Mouse (Mus musculus): ENCODE data around the gene Apaf1. TPM values are rescaled to one million over a fixed set of nuclear protein-coding genes. Genes with fewer than 3 reads are reported as not detected.
A peak's percentile ranks its signal among the peaks of the same experiment; 100 is the strongest.

Apaf1 gene
- polyA plus RNA-seq, 1 experiment from 2014 or later, result 32.1 TPM

DNA sequence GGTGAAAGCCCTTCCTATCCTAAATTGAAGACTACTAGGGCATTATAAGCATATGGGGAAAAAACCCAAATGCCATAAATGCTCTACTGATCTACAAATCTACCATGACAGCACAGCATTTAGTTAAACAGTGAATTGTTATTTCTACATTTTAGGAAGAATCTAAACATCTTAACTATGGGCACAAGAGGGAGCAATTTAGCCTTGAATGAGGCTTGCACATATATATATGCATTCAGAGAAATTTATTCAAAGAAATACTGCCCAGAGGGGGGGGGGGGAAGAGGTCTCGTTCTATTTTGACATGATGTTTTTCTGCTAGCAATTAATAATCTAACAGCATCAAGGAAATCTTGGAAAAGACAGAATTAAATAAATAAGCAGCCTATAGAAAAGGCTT lies 10.8 kb downstream of the Apaf1 start:
- Histone ChIP-seq H3K4me3 (ENCODE audit: low read depth, low read length) (no peak overlapping the region), H3K36me3 (replicated peaks; ENCODE audit: control insufficient read depth, insufficient read depth, low read depth, low read length) (no peaks in the 10 kb centered on the region; the same call in 1 of the 2 replicates)
- whole genome bisulfite sequencing, result 77% methylated on average over 1 of the region's 1 CpGs

DNA sequence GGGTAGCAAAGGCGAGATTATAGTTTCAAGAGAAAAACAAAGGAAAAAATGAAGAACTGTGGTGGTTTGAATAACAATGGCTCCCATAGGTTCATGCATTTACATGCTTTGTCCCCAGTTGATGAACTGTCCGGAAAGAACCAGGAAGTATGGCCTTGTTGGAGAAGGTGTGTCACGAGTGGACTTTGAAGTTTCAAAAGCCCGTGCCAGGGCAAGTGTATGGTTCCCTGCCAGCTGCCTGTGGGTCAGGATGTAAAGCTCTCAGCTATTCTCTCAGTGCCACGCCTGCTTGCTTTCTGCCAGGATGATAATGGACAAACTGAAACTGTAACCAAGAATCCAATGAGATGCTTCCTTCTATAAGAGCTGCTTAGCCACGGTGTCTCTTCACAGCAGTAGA lies 20.2 kb downstream of the Apaf1 start:
- no peak for DNase-seq (ENCODE audit: low spot score)
- H3K27ac ChIP-seq (replicated peaks; ENCODE audit: low read depth, low read length), result no peak overlapping the region
- no peaks in the 10 kb centered on the region for H3K9me3 ChIP-seq (replicated peaks; ENCODE audit: control insufficient read depth, low read length)
- H3K9ac ChIP-seq (replicated peaks; ENCODE audit: low read length), result no peak overlapping the region
- no peak overlapping the region for H3K4me2 ChIP-seq (ENCODE audit: low read depth, low read length)
- ATAC-seq (replicated peaks; ENCODE audit: insufficient number of reproducible peaks, low FRiP score, low TSS enrichment, low read depth), result no peak
- no peak overlapping the region for H3K4me3 ChIP-seq (ENCODE audit: low read depth, low read length)
- H3K27me3 ChIP-seq (ENCODE audit: control insufficient read depth, insufficient read depth, low read length), result no peaks in the 10 kb centered on the region
- H3K36me3 ChIP-seq (replicated peaks; ENCODE audit: control insufficient read depth, insufficient read depth, low read depth, low read length), result peaks cover 5% of the 10 kb centered on the region
- 92% methylated on average over 6 of the region's 6 CpGs for WGBS
- no peaks in the 10 kb centered on the region for H3K4me1 ChIP-seq (ENCODE audit: control insufficient read depth, insufficient read depth, low read length)

More for the DNA sequence above, 10.8 kb downstream of the Apaf1 start:
- Histone ChIP-seq H3K4me1 (ENCODE audit: control insufficient read depth, insufficient read depth, low read length) (no peaks in the 10 kb centered on the region), H3K4me2 (ENCODE audit: low read depth, low read length) (no peak overlapping the region), H3K9ac (replicated peaks; ENCODE audit: low read length) (no peak overlapping the region), H3K27me3 (ENCODE audit: control insufficient read depth, insufficient read depth, low read length) (no peaks in the 10 kb centered on the region), H3K27ac (replicated peaks; ENCODE audit: low read depth, low read length) (no peak overlapping the region), H3K9me3 (replicated peaks; ENCODE audit: control insufficient read depth, low read length) (no peaks in the 10 kb centered on the region)
- ATAC-seq (replicated peaks; ENCODE audit: insufficient number of reproducible peaks, low FRiP score, low TSS enrichment, low read depth) (no peak), DNase-seq (ENCODE audit: low spot score) (peak; percentile 27)

DNA sequence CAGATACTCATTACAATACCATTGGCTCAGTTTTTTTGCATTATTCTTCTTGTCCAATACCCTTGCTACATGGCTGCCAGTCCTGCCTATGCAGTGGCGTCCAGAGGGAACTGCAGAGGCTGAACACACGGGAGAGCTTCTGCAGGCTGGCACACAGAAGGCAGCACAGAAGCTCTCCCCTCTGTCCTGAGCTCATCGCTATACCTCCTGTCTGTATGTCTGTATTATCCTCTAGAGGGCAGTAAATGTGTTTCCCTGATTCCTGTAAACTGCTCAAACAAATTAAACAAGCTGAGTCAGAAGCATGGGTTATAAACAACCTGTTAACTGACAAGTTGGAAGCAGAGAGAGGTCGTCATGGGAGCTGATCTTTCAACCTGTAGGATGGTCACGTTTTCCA lies 21.8 kb downstream of the Apaf1 start:
- DNase-seq (ENCODE audit: low spot score) (peak; percentile 19), ATAC-seq (replicated peaks; ENCODE audit: insufficient number of reproducible peaks, low FRiP score, low TSS enrichment, low read depth) (no peak)
- Histone ChIP-seq H3K9ac (replicated peaks; ENCODE audit: low read length) (no peak overlapping the region), H3K4me2 (ENCODE audit: low read depth, low read length) (no peak overlapping the region), H3K36me3 (replicated peaks; ENCODE audit: control insufficient read depth, insufficient read depth, low read depth, low read length) (no peaks in the 10 kb centered on the region; the same call in 1 of the 2 replicates), H3K9me3 (replicated peaks; ENCODE audit: control insufficient read depth, low read length) (no peaks in the 10 kb centered on the region), H3K27me3 (ENCODE audit: control insufficient read depth, insufficient read depth, low read length) (no peaks in the 10 kb centered on the region), H3K27ac (replicated peaks; ENCODE audit: low read depth, low read length) (no peak overlapping the region), H3K4me1 (ENCODE audit: control insufficient read depth, insufficient read depth, low read length) (no peaks in the 10 kb centered on the region), H3K4me3 (ENCODE audit: low read depth, low read length) (no peak overlapping the region)
- 44% methylated on average over 5 of the region's 5 CpGs for WGBS

DNA sequence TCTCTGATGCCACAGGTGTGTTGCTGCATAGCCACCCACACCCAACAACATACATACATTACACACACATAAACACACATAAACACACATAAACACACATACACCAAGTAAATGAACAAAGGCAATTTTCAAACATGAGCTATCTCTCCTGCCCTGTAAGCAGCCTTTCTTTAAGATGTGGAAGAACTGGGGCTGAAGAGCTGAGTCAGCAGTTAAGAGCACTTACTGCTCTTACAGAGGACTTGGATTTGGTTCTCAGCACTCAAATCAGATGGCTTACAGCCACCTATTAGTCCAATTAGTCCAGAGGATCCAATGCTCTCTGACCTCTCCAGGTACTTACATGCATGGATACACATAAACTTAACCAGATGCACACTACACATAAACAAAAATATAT lies 29.8 kb downstream of the Apaf1 start:
- no peaks in the 10 kb centered on the region for H3K36me3 ChIP-seq (replicated peaks; ENCODE audit: control insufficient read depth, insufficient read depth, low read depth, low read length)
- ATAC-seq (replicated peaks; ENCODE audit: insufficient number of reproducible peaks, low FRiP score, low TSS enrichment, low read depth), result no peak

DNA sequence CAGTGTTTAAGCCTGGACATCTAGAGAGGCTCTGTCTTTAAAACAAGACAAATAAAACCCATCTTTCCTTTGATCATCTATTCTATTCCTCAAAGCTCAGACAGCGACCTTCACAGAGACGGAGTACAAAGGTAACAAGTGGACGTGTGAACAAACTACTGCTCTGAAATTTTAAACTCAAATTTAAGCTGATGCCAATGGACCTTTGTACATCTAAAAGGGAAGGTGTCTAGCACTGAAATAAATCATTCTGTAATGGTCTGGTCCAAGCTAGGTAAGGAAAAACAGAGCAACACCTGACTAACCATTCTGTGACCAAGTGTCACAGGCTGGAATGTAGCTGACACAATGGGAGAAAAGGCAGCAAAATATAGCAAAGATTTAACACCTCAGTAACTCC lies 31.4 kb downstream of the Apaf1 start:
- Histone ChIP-seq H3K4me2 (ENCODE audit: low read depth, low read length) (no peak overlapping the region), H3K9me3 (replicated peaks; ENCODE audit: control insufficient read depth, low read length) (no peaks in the 10 kb centered on the region), H3K27me3 (ENCODE audit: control insufficient read depth, insufficient read depth, low read length) (no peaks in the 10 kb centered on the region), H3K4me3 (ENCODE audit: low read depth, low read length) (no peak overlapping the region), H3K4me1 (ENCODE audit: control insufficient read depth, insufficient read depth, low read length) (no peaks in the 10 kb centered on the region), H3K27ac (replicated peaks; ENCODE audit: low read depth, low read length) (no peak overlapping the region), H3K36me3 (replicated peaks; ENCODE audit: control insufficient read depth, insufficient read depth, low read depth, low read length) (no peaks in the 10 kb centered on the region), H3K9ac (replicated peaks; ENCODE audit: low read length) (no peak overlapping the region)
- 98% methylated on average over 3 of the region's 3 CpGs for WGBS
- ATAC-seq (replicated peaks; ENCODE audit: insufficient number of reproducible peaks, low FRiP score, low TSS enrichment, low read depth), result no peak
- DNase-seq (ENCODE audit: low spot score), result no peak

More for the DNA sequence above, 29.8 kb downstream of the Apaf1 start:
- Histone ChIP-seq H3K4me3 (ENCODE audit: low read depth, low read length) (no peak overlapping the region), H3K4me2 (ENCODE audit: low read depth, low read length) (no peak overlapping the region), H3K27ac (replicated peaks; ENCODE audit: low read depth, low read length) (no peak overlapping the region), H3K9ac (replicated peaks; ENCODE audit: low read length) (no peak overlapping the region), H3K4me1 (ENCODE audit: control insufficient read depth, insufficient read depth, low read length) (no peaks in the 10 kb centered on the region), H3K27me3 (ENCODE audit: control insufficient read depth, insufficient read depth, low read length) (no peaks in the 10 kb centered on the region), H3K9me3 (replicated peaks; ENCODE audit: control insufficient read depth, low read length) (no peaks in the 10 kb centered on the region)
- DNase-seq (ENCODE audit: low spot score), result no peak

DNA sequence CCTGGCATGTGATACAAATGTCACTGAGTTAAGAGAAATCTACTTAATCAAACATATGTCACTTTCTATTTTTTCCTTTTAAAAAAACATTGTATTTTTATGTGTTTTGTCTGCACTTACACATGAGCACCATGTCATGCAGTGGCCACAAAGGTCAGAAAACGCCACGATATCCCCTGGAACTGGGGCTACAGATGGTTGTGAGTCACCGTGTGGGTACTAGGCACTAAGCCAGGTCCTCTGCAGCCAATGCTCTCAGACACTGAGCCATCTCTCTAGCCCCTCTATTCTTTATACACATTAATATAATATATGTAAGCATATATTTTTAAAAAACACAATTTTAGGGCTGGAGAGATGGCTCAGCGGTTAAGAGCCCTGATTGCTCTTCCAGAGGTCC lies 32.9 kb downstream of the Apaf1 start:
- no peaks in the 10 kb centered on the region for H3K36me3 ChIP-seq (replicated peaks; ENCODE audit: control insufficient read depth, insufficient read depth, low read depth, low read length)
- H3K27ac ChIP-seq (replicated peaks; ENCODE audit: low read depth, low read length), result no peak overlapping the region
- no peak for DNase-seq (ENCODE audit: low spot score)

DNA sequence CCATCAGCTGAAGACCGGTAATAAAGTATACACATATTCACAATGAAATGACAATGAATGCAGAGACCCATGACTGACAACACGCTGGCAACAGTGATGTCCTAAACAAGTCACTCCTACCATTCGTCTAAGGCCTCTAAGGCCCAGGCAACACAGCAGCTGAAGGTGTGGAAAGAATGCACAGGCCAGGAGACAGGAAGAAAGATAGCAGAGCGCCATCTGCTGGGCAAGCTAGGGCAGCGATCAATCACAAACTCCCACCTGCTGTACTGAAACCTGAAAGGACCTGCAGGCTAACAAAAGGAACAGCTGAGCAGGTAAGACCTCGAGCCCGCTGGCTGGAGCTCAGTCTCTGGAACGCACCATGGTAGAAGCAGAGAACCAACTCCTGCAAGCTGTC lies 48.6 kb downstream of the Apaf1 start:
- DNase-seq (ENCODE audit: low spot score), result peak; percentile 73
- Histone ChIP-seq H3K4me1 (ENCODE audit: control insufficient read depth, insufficient read depth, low read length) (no peaks in the 10 kb centered on the region), H3K36me3 (replicated peaks; ENCODE audit: control insufficient read depth, insufficient read depth, low read depth, low read length) (no peaks in the 10 kb centered on the region; the same call in 1 of the 2 replicates), H3K27ac (replicated peaks; ENCODE audit: low read depth, low read length) (no peak overlapping the region), H3K9ac (replicated peaks; ENCODE audit: low read length) (no peak overlapping the region), H3K27me3 (ENCODE audit: control insufficient read depth, insufficient read depth, low read length) (no peaks in the 10 kb centered on the region), H3K4me2 (ENCODE audit: low read depth, low read length) (no peak overlapping the region), H3K4me3 (ENCODE audit: low read depth, low read length) (no peak overlapping the region), H3K9me3 (replicated peaks; ENCODE audit: control insufficient read depth, low read length) (no peaks in the 10 kb centered on the region)
- WGBS, result 23% methylated on average over 8 of the region's 8 CpGs
- 0 out of 2 replicates have a peak, but pooled peaks have one; percentile 32 for ATAC-seq (replicated peaks; ENCODE audit: insufficient number of reproducible peaks, low FRiP score, low TSS enrichment, low read depth)

More for the DNA sequence above, 32.9 kb downstream of the Apaf1 start:
- Histone ChIP-seq H3K4me3 (ENCODE audit: low read depth, low read length) (no peak overlapping the region), H3K9ac (replicated peaks; ENCODE audit: low read length) (no peak overlapping the region), H3K27me3 (ENCODE audit: control insufficient read depth, insufficient read depth, low read length) (no peaks in the 10 kb centered on the region), H3K9me3 (replicated peaks; ENCODE audit: control insufficient read depth, low read length) (no peaks in the 10 kb centered on the region), H3K4me1 (ENCODE audit: control insufficient read depth, insufficient read depth, low read length) (no peaks in the 10 kb centered on the region), H3K4me2 (ENCODE audit: low read depth, low read length) (no peak overlapping the region)
- 91% methylated on average over 4 of the region's 4 CpGs for WGBS
- no peak for ATAC-seq (replicated peaks; ENCODE audit: insufficient number of reproducible peaks, low FRiP score, low TSS enrichment, low read depth)

DNA sequence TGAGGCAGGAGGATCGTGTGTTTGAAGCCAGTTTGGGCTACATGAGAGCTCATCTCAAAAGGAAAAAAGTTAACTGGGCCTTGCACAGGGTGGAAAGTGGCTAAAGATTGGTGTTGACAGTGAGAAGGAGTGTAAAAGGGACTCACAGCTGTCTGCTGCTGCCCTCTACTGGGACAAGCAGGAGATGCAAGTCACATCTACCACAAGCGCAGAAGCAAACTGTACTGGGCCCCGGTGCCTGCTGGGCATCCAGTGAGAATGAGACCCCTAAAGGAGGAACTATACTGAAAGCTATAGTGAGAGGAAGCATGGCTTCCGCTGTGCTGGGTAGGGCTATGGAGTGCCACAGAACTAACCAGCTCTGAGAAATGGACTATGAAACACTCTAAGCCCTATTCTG lies 50.2 kb downstream of the Apaf1 start:
- Histone ChIP-seq H3K9me3 (replicated peaks; ENCODE audit: control insufficient read depth, low read length) (no peaks in the 10 kb centered on the region), H3K27ac (replicated peaks; ENCODE audit: low read depth, low read length) (no peak overlapping the region), H3K27me3 (ENCODE audit: control insufficient read depth, insufficient read depth, low read length) (no peaks in the 10 kb centered on the region), H3K4me2 (ENCODE audit: low read depth, low read length) (no peak overlapping the region), H3K4me1 (ENCODE audit: control insufficient read depth, insufficient read depth, low read length) (no peaks in the 10 kb centered on the region), H3K4me3 (ENCODE audit: low read depth, low read length) (no peak overlapping the region), H3K36me3 (replicated peaks; ENCODE audit: control insufficient read depth, insufficient read depth, low read depth, low read length) (no peaks in the 10 kb centered on the region), H3K9ac (replicated peaks; ENCODE audit: low read length) (no peak overlapping the region)
- ATAC-seq (replicated peaks; ENCODE audit: insufficient number of reproducible peaks, low FRiP score, low TSS enrichment, low read depth) (peak; percentile 59), DNase-seq (ENCODE audit: low spot score) (peak; percentile 77)
- 18% methylated on average over 4 of the region's 4 CpGs for WGBS
